Comparison of ENCODE assay signal across 8 mouse cellular contexts in genomic region chr10:128744680-128745601, GRCm38 (mm10). TPM values are rescaled to one million over a fixed set of nuclear protein-coding genes. Genes with fewer than 3 reads are reported as not detected.
DNase-seq lines count a peak whose midpoint lies in the region; ATAC-seq and TF ChIP-seq lines count a peak whose summit lies in the region.

TSS of gene Dgka (minus strand) at chr10:128744855.

- H3K36me3 ChIP-seq in ES-Bruce4 (ENCODE audit: control insufficient read depth, insufficient read depth, low read length, poor library complexity, severe bottlenecking): no peaks in the 10 kb centered on the region
- no peaks in the 10 kb centered on the region for H3K36me3 ChIP-seq in embryonic facial prominence, embryonic 11.5 days (replicated peaks; ENCODE audit: control insufficient read depth, insufficient read depth, low read depth, low read length)
- H3K36me3 ChIP-seq in limb, embryonic 14.5 days (ENCODE audit: control insufficient read depth, insufficient read depth, low read length): no peaks in the 10 kb centered on the region

- DNase-seq in 3134 (ENCODE audit: extremely low read depth, insufficient read length, low spot score): peak; percentile 44
- peak; percentile 19 for DNase-seq in embryonic facial prominence, embryonic 11.5 days (ENCODE audit: low spot score)
- DNase-seq in limb, embryonic 14.5 days (ENCODE audit: low spot score): no peak
- DNase-seq in right cerebral cortex, postnatal 25 days: no peak

- no peak for TF ChIP-seq EP300 in ES-Bruce4 (IDR thresholded peaks at IDR 0.05; ENCODE audit: insufficient read depth, low read depth, low read length)

- no peaks in the 10 kb centered on the region for H3K9me3 ChIP-seq in ES-Bruce4 (replicated peaks; ENCODE audit: control insufficient read depth, insufficient read depth, low read length, poor library complexity, severe bottlenecking)
- no peaks in the 10 kb centered on the region for H3K9me3 ChIP-seq in embryonic facial prominence, embryonic 11.5 days (replicated peaks; ENCODE audit: control insufficient read depth, low read length)
- no peaks in the 10 kb centered on the region for H3K9me3 ChIP-seq in limb, embryonic 14.5 days (ENCODE audit: control insufficient read depth, low read length)

- no peak for TF ChIP-seq CTCF in ES-Bruce4 (IDR thresholded peaks at IDR 0.05; ENCODE audit: low read depth, low read length)

- peaks cover 1% of the 10 kb centered on the region for H3K4me1 ChIP-seq in ES-Bruce4 (ENCODE audit: control insufficient read depth, insufficient read depth, low read length)
- H3K4me1 ChIP-seq in embryonic facial prominence, embryonic 11.5 days (ENCODE audit: control insufficient read depth, insufficient read depth, low read length): peaks cover 4% of the 10 kb centered on the region; the same call in 1 of the 2 replicates
- H3K4me1 ChIP-seq in limb, embryonic 14.5 days (ENCODE audit: control insufficient read depth, insufficient read depth, low read length): peaks cover 21% of the 10 kb centered on the region

- H3K4me2 ChIP-seq in embryonic facial prominence, embryonic 11.5 days (ENCODE audit: low read depth, low read length): peak within 1 kb of the TSS; percentile 96
- H3K4me2 ChIP-seq in limb, embryonic 14.5 days (replicated peaks; ENCODE audit: low read depth, low read length, severe bottlenecking): peak within 1 kb of the TSS; percentile 88

- peak within 1 kb of the TSS; percentile 52 for H3K27ac ChIP-seq in ES-Bruce4 (ENCODE audit: insufficient read depth, low read length)
- no peak within 1 kb of the TSS for H3K27ac ChIP-seq in embryonic facial prominence, embryonic 11.5 days (replicated peaks; ENCODE audit: low read depth, low read length)
- peak within 1 kb of the TSS; percentile 46 for H3K27ac ChIP-seq in limb, embryonic 14.5 days (replicated peaks; ENCODE audit: low read depth, low read length)

- peak within 1 kb of the TSS; percentile 88 for H3K4me3 ChIP-seq in ES-Bruce4 (ENCODE audit: low read depth, low read length)
- H3K4me3 ChIP-seq in embryonic facial prominence, embryonic 11.5 days (ENCODE audit: low read depth, low read length): peak within 1 kb of the TSS; percentile 63
- H3K4me3 ChIP-seq in limb, embryonic 14.5 days (replicated peaks; ENCODE audit: low read length): peak within 1 kb of the TSS; percentile 72

- TF ChIP-seq POLR2A in ES-Bruce4 (IDR thresholded peaks at IDR 0.05; ENCODE audit: insufficient read depth, low read length): no peak
- TF ChIP-seq POLR2A in limb, embryonic 14.5 days (IDR thresholded peaks at IDR 0.05; ENCODE audit: borderline replicate concordance, extremely low read depth, insufficient read depth, insufficient read length): no peak

- peak within 1 kb of the TSS; percentile 83 for H3K9ac ChIP-seq in ES-Bruce4 (ENCODE audit: low read depth, poor library complexity, severe bottlenecking)
- H3K9ac ChIP-seq in embryonic facial prominence, embryonic 11.5 days (replicated peaks; ENCODE audit: low read length): peak within 1 kb of the TSS; percentile 75
- peak within 1 kb of the TSS; percentile 71 for H3K9ac ChIP-seq in limb, embryonic 14.5 days (ENCODE audit: low read depth, low read length, severe bottlenecking)

- H3K27me3 ChIP-seq in ES-Bruce4 (ENCODE audit: control insufficient read depth, insufficient read depth, low read length, poor library complexity, severe bottlenecking): no peaks in the 10 kb centered on the region
- H3K27me3 ChIP-seq in embryonic facial prominence, embryonic 11.5 days (ENCODE audit: control insufficient read depth, insufficient read depth, low read length): peaks cover 6% of the 10 kb centered on the region
- H3K27me3 ChIP-seq in limb, embryonic 14.5 days (ENCODE audit: control insufficient read depth, insufficient read depth, low read length): peaks cover 8% of the 10 kb centered on the region; the same call in 1 of the 2 replicates

- WGBS in embryonic facial prominence, embryonic 11.5 days: 24% methylated on average over 18 of the region's 18 CpGs
- 21% methylated on average over 18 of the region's 18 CpGs for WGBS in limb, embryonic 14.5 days

- ATAC-seq in embryonic facial prominence, embryonic 11.5 days (replicated peaks; ENCODE audit: insufficient number of reproducible peaks, low FRiP score, low TSS enrichment, low read depth): no peak
- ATAC-seq in hematopoietic stem cell, adult 5-6 weeks (replicated peaks in 1 of 2; ENCODE audit: insufficient read depth in 1 of 2, low FRiP score in 2 of 2, low TSS enrichment in 1 of 2, low read depth in 1 of 2, poor library complexity in 2 of 2, severe bottlenecking in 2 of 2): peak in 1 of 2 experiments; percentile 9; a peak in 1 of 4 replicates
- ATAC-seq in limb, embryonic 14.5 days (ENCODE audit: low FRiP score, low read depth): no peak
- ATAC-seq in monocyte, adult 5-6 weeks (replicated peaks; ENCODE audit: insufficient number of reproducible peaks, low FRiP score, low TSS enrichment, poor library complexity, severe bottlenecking): no peak
- ATAC-seq in erythroid progenitor cell, adult 5-6 weeks (replicated peaks; ENCODE audit: low FRiP score, poor library complexity, severe bottlenecking): no peak

RNA-seq across cellular contexts. Expression of gene Dgka, which starts in this region (rescaled TPM):
- 44.7 and 46.7 TPM in 2 replicates for polyA plus RNA-seq in ES-Bruce4 (2011; ENCODE audit: insufficient read depth, insufficient read length, low read depth, missing spikeins)
- 5.9 and 8.0 TPM in 2 replicates for polyA plus RNA-seq in embryonic facial prominence, embryonic 11.5 days (2014; fragmentation: Nextera tagmentation; extraction: Ambion mirVana)
- 15.4 and 17.8 TPM in 2 replicates for total RNA-seq in hematopoietic stem cell, adult 5-6 weeks (2017)
- 23.0 and 26.6 TPM in 2 replicates for polyA plus RNA-seq in limb, embryonic 14.5 days (2012; rRNA removed)
- polyA plus RNA-seq in limb, embryonic 14.5 days (2014; fragmentation: Nextera tagmentation; extraction: Ambion mirVana): 18.4 and 19.9 TPM in 2 replicates
- 68.7 to 107 TPM (median 86.0 TPM) in 3 replicates for total RNA-seq in monocyte, adult 5-6 weeks (2017)
- 9.6 and 16.2 TPM in 2 replicates for total RNA-seq in erythroid progenitor cell, adult 5-6 weeks (2015; ENCODE audit: low replicate concordance)
- total RNA-seq in erythroid progenitor cell, adult 5-6 weeks (2017; ENCODE audit: low replicate concordance): 2.5 and 9.6 TPM in 2 replicates

Comparison
In these comparisons a context has a peak if more than half of its experiments do, and no peak if none do; other contexts are left out.
1. DNase-seq: peak in 3134 (single experiment) and embryonic facial prominence, embryonic 11.5 days (single experiment); none in limb, embryonic 14.5 days (single experiment) and right cerebral cortex, postnatal 25 days (single experiment).
2. Peak in every context shown above with its lines, with median percentiles within 50 percentile points of each other: H3K4me3 ChIP-seq and H3K9ac ChIP-seq.